Mouse (Mus musculus) thymus, adult 2 months (tissue): ENCODE measurements around the gene Chid1.

Experiments used
- CTCF ChIP-seq: fragments of 200-500 bp; IDR thresholded peaks from 2 replicates; pipeline ENCODE4 v1.5.1; 2012; ENCODE audit warnings: mild to moderate bottlenecking, control low read depth, low read length, moderate library complexity, borderline replicate concordance; ENCODE audit not compliant: control insufficient read depth, poor library complexity, insufficient read depth; ENCODE audit errors: extremely low read depth
- POLR2A ChIP-seq: fragments of 200-500 bp; IDR thresholded peaks from 2 replicates; pipeline ENCODE4 v1.6.1; 2012; ENCODE audit warnings: mild to moderate bottlenecking, low read length, control low read depth, moderate library complexity; ENCODE audit not compliant: control insufficient read depth, poor library complexity, insufficient read depth; ENCODE audit errors: extremely low read depth

DNA sequence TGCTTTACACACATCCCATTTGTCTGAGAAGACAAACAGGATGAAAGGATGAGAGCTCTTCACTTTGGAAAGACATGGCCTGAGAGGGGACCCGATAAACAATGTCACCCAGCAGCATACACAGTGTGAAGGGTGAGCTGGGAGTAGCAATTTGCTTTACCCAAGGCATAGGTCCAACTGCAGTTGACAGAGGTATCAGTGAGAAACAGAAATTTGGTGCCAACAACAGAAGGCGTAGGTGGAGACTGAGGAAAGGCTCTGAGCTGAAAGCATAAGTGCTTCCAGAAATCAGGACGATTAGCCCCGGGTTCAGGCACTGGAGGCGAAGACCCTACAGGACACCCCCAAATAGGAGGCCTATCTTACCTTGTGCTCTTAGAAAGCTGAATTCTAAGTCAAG, 29.5 kb downstream of the Chid1 start:
- TF ChIP-seq CTCF: no peak
- TF ChIP-seq POLR2A: no peak
